Mouse (Mus musculus) heart, postnatal 14 days (tissue): ENCODE measurements around the gene Kiss1. TPM values are rescaled to one million over a fixed set of nuclear protein-coding genes. Genes with fewer than 3 reads are reported as not detected.

Experiments
- DNase-seq, 2 experiments: peaks; one replicate each; pipeline ENCODE4 v3.0.0; 2021 to 2022
- intact Hi-C: fragments of 180-260 bp; cut with DNase I; formaldehyde crosslinking; loops from one replicate; pipeline ENCODE4 v1.15.1; 2025
- long read RNA-seq, 2 experiments: library from polyadenylated mRNA; stranded (forward); transcript quantifications; one replicate each; pipeline ENCODE4 v2.0.0; 2021
- total RNA-seq, 2 experiments: library from RNA; stranded (reverse); gene quantifications; 2 replicates each; pipeline ENCODE4 v1.2.3; 2021

Gene Kiss1
- total RNA-seq: not detected
- long read RNA-seq, experiment 1: 0 reads
- long read RNA-seq, experiment 2: 0 reads

GRCm38 (mm10) chr1:133321267-133321925 is at the start of gene Kiss1:
TSS of gene Kiss1 (plus strand) at chr1:133321875.
- intact Hi-C loops: no loop called here
- DNase-seq: no peak

DNA sequence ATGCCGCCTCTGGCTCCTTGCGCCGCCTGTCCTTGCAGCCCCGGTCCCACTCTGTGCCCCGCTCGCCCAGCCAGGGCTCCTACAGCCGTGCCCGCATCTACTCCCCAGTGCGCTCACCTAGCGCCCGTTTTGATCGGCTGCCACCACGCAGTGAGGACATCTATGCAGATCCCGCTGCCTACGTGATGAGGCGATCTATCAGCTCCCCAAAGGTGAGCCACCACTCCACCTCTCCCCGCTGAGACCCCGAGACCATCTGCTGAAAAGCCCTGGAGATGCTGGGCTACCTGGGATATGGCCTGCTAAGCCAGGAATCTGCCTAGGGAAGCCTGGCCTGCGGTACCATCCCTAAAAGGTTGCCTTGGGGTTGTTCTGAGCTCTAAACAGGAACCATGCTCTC is 47.5 kb upstream of the Kiss1 start:
- DNase-seq: no peak
- intact Hi-C loops: no loop called here

GRCm38 (mm10) chr1:133276983-133277382 is 44.7 kb upstream of the Kiss1 start:
- no peak for DNase-seq
- intact Hi-C loops: no loop called here

GRCm38 (mm10) chr1:133278539-133278938 is 43.1 kb upstream of the Kiss1 start:
- DNase-seq: no peak
- intact Hi-C loops: no loop called here

DNA sequence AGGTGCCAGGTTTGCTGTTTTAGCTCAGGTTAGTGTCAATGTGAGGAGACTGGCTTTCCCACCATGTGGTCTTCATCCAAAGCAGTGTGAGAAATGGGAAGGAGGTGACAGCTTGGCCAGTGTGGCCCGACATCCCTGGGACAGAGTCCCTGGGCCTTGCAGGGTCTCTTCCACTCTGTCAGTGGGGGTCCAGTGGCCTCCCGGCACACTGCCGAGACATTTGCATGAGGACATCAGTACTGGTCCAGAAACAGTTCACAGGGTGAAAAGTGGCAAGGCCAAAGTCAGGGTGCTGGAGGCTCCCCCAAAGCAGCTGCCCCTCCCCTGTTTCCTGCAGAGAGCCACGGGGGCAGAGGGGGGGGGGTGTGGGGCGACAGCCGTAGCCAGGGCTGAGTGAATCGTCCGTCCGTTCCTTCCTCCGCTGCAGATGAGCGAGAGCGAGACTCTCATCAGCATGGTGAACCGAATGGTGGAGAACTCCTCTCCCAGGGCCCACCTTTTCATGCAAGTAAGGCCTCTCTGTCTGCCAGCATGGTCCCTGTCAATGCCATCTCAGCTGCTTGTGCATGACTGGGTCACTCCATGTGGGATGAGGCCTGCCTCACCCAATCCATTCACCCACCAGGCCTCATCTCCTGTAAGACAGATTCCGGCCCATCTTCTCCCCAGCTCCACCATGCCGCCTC is 42.6 kb upstream of the Kiss1 start:
- DNase-seq: no peak
- intact Hi-C loops: no loop called here

DNA sequence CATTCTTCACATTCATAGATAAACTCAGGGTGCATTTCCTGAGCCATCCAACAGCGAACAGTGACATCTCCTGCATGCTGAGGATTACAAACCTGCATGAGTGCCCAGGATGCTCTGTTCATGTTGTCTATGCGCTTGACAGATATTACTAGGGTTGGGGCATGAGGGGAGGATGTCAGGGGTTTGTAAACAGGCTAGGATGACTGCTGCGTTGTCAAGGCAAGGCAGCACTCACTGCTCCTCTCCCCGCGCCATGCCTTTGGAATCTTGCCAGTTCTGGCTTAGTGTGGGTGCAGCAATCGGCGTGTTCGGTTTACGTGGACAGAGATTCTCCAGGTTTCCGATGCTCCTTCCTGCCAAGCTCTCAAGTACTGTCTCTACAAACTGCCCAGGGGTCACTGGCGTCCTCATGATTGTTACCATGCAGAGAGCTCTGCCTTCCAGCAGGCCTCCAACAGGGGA is 42.0 kb upstream of the Kiss1 start:
- no peak for DNase-seq
- intact Hi-C loops: no loop called here

GRCm38 (mm10) chr1:133280537-133280936 is 41.1 kb upstream of the Kiss1 start:
- intact Hi-C loops: no loop called here

GRCm38 (mm10) chr1:133285907-133286306 is 35.8 kb upstream of the Kiss1 start:
- no peak for DNase-seq
- intact Hi-C loops: no loop called here

More at GRCm38 (mm10) chr1:133280537-133280936, 41.1 kb upstream of the Kiss1 start:
- no peak for DNase-seq

GRCm38 (mm10) chr1:133287051-133287450 is 34.6 kb upstream of the Kiss1 start:
- DNase-seq: no peak
- intact Hi-C loops: no loop called here

DNA sequence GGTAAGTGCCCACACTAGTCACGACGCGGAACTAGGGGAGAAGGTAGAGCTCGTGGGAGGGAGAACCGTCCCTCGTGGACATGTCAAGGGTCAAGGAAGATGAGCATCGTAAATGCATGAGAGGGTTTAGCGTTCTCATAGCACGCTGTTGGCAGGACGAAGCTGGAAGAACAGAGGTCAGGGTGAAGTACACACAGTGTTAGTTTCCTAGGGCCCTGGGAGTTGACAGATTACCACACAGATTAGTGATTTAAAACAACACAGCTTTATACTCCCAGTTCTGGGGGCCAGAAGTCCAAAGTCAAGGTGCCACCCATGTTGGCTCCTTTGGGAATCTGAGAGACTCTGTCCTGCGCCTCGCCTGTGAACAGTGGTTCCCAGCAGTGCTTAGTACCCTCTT is 33.8 kb upstream of the Kiss1 start:
- intact Hi-C loops: no loop called here
- no peak for DNase-seq

GRCm38 (mm10) chr1:133291888-133292287 is 29.8 kb upstream of the Kiss1 start:
- DNase-seq: no peak
- intact Hi-C loops: no loop called here

DNA sequence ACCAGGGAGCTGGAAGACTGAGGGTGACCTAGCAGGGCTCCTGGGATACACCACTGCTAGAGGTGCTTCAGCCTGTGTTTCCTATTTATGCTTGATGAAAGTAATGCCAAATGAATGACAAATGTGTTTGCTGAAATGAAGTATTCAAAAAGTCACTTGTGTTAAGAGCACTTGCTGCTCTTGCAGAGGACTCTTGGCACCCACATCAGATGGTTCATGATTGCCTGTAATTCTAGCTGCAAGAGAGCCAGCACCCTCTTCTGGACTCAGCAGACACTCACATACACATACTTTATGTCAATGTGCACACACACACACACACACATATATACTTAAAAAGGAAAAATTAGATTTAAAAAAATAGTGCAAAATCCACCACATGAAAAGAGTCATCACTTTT is 29.1 kb upstream of the Kiss1 start:
- DNase-seq: no peak
- intact Hi-C loops: no loop called here

DNA sequence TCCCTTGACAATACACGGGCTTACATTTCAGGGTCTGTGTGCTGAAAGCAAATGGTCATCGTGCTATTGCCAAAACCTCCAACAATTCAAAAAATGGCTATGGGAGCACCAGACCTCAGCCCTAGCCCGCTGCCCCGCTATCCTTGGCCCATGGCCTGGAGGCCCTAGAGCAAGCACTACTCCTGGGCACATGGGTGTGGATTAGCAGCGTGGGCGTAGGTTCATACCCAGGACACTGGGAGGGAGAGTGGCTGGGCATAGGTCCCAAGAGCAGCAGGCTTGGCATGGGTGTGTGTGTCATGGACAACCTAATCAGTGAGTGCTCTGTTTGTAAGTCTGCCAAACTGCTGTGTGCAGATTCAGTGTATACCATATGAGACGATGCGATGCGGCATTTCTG is 25.3 kb upstream of the Kiss1 start:
- intact Hi-C loops: no loop called here
- peak; percentile 61 to 81 for DNase-seq

DNA sequence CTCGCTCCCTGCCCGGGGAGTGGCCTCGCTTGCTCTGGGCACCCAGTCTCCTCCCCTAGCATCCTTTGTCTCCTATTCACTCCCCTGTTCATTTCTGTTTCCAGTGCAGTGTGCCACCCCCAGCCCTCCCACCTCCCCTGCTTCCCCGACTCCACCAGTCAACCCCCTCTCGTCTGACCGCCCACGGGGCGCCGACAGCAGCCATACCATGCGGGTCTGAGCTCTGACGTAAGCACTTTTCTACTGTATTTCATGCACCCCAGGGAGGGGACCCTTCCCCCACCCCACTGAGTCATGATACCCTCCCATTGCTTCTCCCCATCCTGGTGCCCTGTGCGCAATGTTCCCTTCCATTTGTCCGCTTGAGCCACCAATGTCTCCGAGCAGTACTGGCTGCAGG is 22.9 kb upstream of the Kiss1 start:
- no peak for DNase-seq
- intact Hi-C loops: no loop called here

DNA sequence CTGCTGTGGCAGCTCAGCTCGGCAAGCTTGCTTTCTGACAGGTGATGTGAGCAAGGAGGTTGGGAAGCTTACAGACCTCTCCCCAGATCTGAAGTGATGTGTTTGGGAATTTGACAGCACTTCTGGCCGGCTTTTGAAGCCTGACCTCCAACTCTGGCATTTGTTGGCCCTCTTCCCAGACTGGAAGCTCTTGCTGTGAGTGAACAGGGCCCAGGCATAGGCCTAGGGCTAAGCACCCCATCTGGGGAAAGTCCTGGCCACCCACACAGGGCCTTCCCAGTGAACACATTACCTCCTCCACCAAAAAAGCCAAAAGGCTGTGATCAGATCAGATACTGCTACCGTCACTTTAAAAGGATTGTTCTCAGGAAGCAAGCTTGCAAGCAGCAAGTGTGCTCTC is 19.1 kb upstream of the Kiss1 start:
- intact Hi-C loops: loop anchor here (10.0 kb wide), 2 partner anchors 78 to 258 kb away; partner anchors contain the start of gene Pik3c2b
- DNase-seq: peak; percentile 46 to 79

DNA sequence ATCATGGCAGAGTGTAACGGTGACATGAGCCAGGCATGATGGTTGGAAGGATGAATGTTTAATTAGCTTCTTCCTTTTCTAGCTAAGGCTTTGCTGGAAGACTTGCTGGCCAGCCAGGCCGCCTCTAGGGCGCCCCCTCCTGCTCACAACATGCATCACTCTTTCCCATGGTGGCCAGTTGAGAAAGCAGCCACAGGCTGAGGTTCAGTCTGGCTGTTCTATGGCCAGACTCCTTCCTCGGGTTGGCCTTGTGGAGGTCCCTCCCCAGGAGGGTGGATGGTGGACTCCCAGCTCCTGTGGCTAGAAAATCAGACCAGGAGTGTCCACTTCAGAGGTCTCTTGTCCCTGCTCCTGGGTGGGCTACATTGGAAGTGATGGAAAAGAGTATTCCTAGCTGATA is 14.8 kb upstream of the Kiss1 start:
- peak; percentile 88 to 90 for DNase-seq
- intact Hi-C loops: loop anchor here (1.0 to 10.0 kb wide), 4 partner anchors 82 to 262 kb away; partner anchors contain the start of gene Pik3c2b

DNA sequence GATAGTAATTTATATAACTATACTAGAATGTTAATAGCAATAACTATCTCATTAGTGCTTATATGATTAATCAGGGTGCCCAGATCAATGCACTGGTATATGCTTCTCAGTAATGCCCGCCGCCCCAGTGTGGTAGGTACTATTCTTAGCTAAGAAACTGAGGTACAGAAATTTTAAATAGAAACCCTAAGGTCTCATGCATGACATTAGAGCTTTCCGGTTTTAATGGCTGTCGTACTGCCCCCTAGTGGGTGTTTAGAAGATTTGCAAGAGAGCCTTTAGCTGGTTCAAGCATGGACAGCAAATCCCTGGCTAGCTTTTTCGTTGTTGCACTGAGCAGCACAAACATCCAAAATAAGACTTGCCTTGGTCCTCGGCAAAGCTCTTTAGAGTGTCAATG is 14.4 kb upstream of the Kiss1 start:
- intact Hi-C loops: loop anchor here (10.0 kb wide), 2 partner anchors 83 to 263 kb away; partner anchors contain the start of gene Pik3c2b
- DNase-seq: peak; percentile 27 to 61

DNA sequence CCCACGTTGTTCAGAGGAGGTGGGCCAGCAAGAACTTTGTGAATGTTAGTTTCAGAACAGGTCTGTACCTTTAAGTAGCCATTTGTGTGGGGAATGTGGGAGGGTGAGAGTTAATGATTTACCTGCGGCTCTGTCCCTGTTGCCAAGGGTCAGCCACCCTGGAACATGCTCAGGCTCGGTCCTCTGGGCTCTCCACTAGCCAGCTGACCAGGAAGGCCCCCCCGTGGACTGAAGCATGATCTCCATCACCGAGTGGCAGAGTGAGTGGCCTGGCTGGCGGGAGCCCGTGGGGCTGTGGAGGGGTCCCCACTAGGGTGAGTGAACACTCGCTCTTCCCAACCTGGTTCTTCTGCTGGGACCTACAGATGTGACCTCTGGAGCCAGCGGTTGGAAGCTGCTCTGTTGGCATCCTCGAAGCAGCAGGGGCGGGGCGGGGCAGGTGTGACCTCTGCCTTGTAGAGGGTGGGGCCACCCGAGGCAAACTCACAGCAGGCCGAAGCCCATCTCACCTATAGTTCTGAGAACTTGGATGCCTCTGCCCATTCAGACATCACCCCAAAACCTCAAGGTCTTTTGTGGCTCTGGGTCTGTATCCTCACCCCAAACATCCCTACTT is 11.9 kb upstream of the Kiss1 start, which contains the start of gene Golt1a:
Golt1a (plus strand) TSS at position 149 of the 616 bp plus-strand sequence.
- no peak for DNase-seq
- intact Hi-C loops: loop anchor here (10.0 kb wide), 2 partner anchors 85 to 265 kb away; partner anchors contain the start of gene Pik3c2b

DNA sequence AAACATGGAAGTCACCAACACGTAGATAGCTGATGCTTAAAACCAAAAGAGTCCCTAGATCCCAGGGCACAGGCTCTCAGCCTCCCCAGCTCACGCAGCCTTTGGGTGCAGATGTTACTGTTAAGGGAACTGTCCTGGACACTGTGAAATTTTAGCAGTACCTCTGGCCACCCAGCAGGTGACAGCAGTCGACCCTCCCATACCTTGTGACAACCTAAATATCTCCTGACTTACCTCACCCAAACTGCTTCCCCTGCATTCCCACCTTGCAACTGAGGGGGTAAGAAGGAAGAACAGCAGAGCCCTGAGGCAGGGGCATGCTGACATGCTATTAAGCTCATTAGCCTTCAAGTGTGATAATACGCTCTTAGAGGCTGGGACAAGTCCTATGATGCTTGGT is 10.4 kb upstream of the Kiss1 start:
- intact Hi-C loops: no loop called here
- DNase-seq: no peak

DNA sequence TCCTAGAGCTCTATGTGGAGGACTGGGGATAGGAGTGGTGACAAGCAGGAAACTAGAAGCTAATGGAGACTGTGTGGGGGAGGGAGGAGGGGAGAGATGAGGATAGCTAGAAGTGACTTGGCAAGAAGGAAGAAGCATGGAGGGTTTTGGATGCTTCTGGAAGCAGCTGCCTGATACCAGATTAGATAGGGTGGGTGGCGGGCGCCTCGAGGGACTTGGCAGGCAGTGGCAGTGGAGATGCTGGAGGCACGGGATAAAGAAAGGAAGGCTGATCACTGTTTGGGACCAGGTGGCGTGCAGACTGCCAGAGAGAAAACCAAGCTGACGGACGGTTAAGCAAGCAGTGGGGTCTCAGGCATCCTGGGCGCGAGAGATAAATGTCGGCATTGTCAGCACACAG is 9.7 kb upstream of the Kiss1 start:
- intact Hi-C loops: no loop called here
- DNase-seq: no peak

GRCm38 (mm10) chr1:133314364-133314763 is 7.3 kb upstream of the Kiss1 start:
- peak; percentile 68 to 77 for DNase-seq
- intact Hi-C loops: loop anchor here (1.0 to 2.0 kb wide), 2 partner anchors 38 to 296 kb away; partner anchors contain the start of gene Snrpe
